Mouse (Mus musculus) neural tube, embryonic 15.5 days (tissue): ENCODE measurements around the gene Olfr57. TPM values are rescaled to one million over a fixed set of nuclear protein-coding genes. Genes with fewer than 3 reads are reported as not detected.
"Not testable (repeated sequence)": the region's sequence is repeated elsewhere in the genome, so short reads cannot be mapped to it uniquely, and the experiment has no call there.

Experiments
- ATAC-seq: fragments of 200-750 bp; cut with Nextera tagmentation; 2 replicates; pipeline ENCODE4 v1.8.0; 2017; ENCODE audit warnings: mild to moderate bottlenecking, moderate TSS enrichment, moderate library complexity; ENCODE audit not compliant: low FRiP score
- H3K27ac ChIP-seq: fragments of 300-500 bp; sonication (generic); replicated peaks from 2 replicates; pipeline ENCODE4 v1.5.1; 2015; ENCODE audit warnings: mild to moderate bottlenecking, inconsistent platforms
- H3K27me3 ChIP-seq: fragments of 300-500 bp; sonication (generic); replicated peaks from 2 replicates; pipeline ENCODE4 v1.6.1; 2015; ENCODE audit warnings: inconsistent platforms
- H3K36me3 ChIP-seq: fragments of 300-500 bp; sonication (generic); 2 replicates; pipeline ENCODE4 v1.6.1; 2015; ENCODE audit warnings: inconsistent platforms
- H3K4me1 ChIP-seq: fragments of 300-500 bp; sonication (generic); 2 replicates; pipeline ENCODE4 v1.6.1; 2015; ENCODE audit warnings: inconsistent platforms
- H3K4me2 ChIP-seq: fragments of 300-500 bp; sonication (generic); 2 replicates; pipeline ENCODE4 v1.6.1; 2015; ENCODE audit warnings: inconsistent platforms, mild to moderate bottlenecking, moderate library complexity
- H3K4me3 ChIP-seq: fragments of 300-500 bp; sonication (generic); replicated peaks from 2 replicates; pipeline ENCODE4 v1.5.1; 2015; ENCODE audit warnings: mild to moderate bottlenecking, inconsistent platforms
- H3K9ac ChIP-seq: fragments of 300-500 bp; sonication (generic); replicated peaks from 2 replicates; pipeline ENCODE4 v1.6.1; 2015; ENCODE audit warnings: mild to moderate bottlenecking, inconsistent platforms
- H3K9me3 ChIP-seq: fragments of 300-500 bp; sonication (generic); replicated peaks from 2 replicates; pipeline ENCODE4 v1.6.1; 2016; ENCODE audit warnings: inconsistent platforms
- WGBS: fragments of 180-500 bp; shearing (Covaris S2); methylation state at CpG from one replicate; pipeline ENCODE4 v1.1.7; 2015; ENCODE audit warnings: mixed read lengths; 5-methylcytosine and 5-hydroxymethylcytosine counted together
- polyA plus RNA-seq: library from polyadenylated mRNA; unstranded; fragments of >200 nt; fragmentation: Nextera tagmentation; extraction: Ambion mirVana; gene quantifications from 2 replicates; pipeline ENCODE4 v1.2.1, GENCODE M21; 2015

The Olfr57 gene
- 0.24 and 0.60 TPM in 2 replicates for polyA plus RNA-seq

GRCm38 (mm10) chr10:79028441-79028840 lies at the start of gene Olfr57:
Gene Olfr57, plus strand, starts transcription at chr10:79028741.
- no peak within 1 kb of the TSS for H3K4me3 ChIP-seq
- no peaks in the 10 kb centered on the region for H3K4me1 ChIP-seq
- no peak within 1 kb of the TSS for H3K4me2 ChIP-seq
- H3K36me3 ChIP-seq, result no peaks in the 10 kb centered on the region
- no peak for ATAC-seq
- 0 out of 2 replicates have a peak, but pooled peaks cover 4% of the 10 kb centered on the region for H3K9me3 ChIP-seq
- no peaks in the 10 kb centered on the region for H3K27me3 ChIP-seq
- H3K27ac ChIP-seq, result no peak within 1 kb of the TSS
- no peak within 1 kb of the TSS for H3K9ac ChIP-seq

GRCm38 (mm10) chr10:78980750-78981149 lies 47.8 kb upstream of the Olfr57 start, which contains the start of gene Olfr1352:
Gene Olfr1352, plus strand, starts transcription at chr10:78981050.
- H3K9ac ChIP-seq, result no peak within 1 kb of the TSS
- no peaks in the 10 kb centered on the region for H3K36me3 ChIP-seq
- H3K4me3 ChIP-seq, result no peak within 1 kb of the TSS
- no peaks in the 10 kb centered on the region for H3K9me3 ChIP-seq
- no peak within 1 kb of the TSS for H3K27ac ChIP-seq
- ATAC-seq, result no peak
- no peaks in the 10 kb centered on the region for H3K4me1 ChIP-seq
- H3K27me3 ChIP-seq, result no peaks in the 10 kb centered on the region
- no peak within 1 kb of the TSS for H3K4me2 ChIP-seq

GRCm38 (mm10) chr10:79012172-79012571 lies 16.4 kb upstream of the Olfr57 start, which contains the start of gene Olfr1351:
Gene Olfr1351, plus strand, starts transcription at chr10:79012472.
- H3K36me3 ChIP-seq, result no peaks in the 10 kb centered on the region
- 0 out of 2 replicates have a peak, but pooled peaks cover 3% of the 10 kb centered on the region for H3K9me3 ChIP-seq
- ATAC-seq, result no peak
- no peaks in the 10 kb centered on the region for H3K27me3 ChIP-seq
- H3K4me3 ChIP-seq, result no peak within 1 kb of the TSS
- no peak within 1 kb of the TSS for H3K27ac ChIP-seq
- no peaks in the 10 kb centered on the region for H3K4me1 ChIP-seq
- H3K4me2 ChIP-seq, result no peak within 1 kb of the TSS
- 74% methylated on average over 1 of the region's 1 CpGs for WGBS
- no peak within 1 kb of the TSS for H3K9ac ChIP-seq

GRCm38 (mm10) chr10:79042457-79042856 lies 13.9 kb downstream of the Olfr57 start:
- not testable (repeated sequence) for H3K4me2 ChIP-seq, H3K4me1 ChIP-seq, H3K4me3 ChIP-seq, H3K27ac ChIP-seq, H3K27me3 ChIP-seq, H3K9ac ChIP-seq, H3K36me3 ChIP-seq, ATAC-seq
- WGBS, result 90% methylated on average over 2 of the region's 2 CpGs
- peaks cover 12% of the 10 kb centered on the region for H3K9me3 ChIP-seq

- H3K4me3 ChIP-seq, H3K4me2 ChIP-seq, H3K27me3 ChIP-seq, H3K4me1 ChIP-seq, H3K9me3 ChIP-seq, H3K9ac ChIP-seq, ATAC-seq, H3K27ac ChIP-seq: not testable (repeated sequence)
- WGBS, result 86% methylated on average over 3 of the region's 3 CpGs
- peaks cover 37% of the 10 kb centered on the region for H3K36me3 ChIP-seq
These were observed 28.8 kb downstream of the Olfr57 start for GRCm38 (mm10) chr10:79057370-79057769.

Other genes starting within 250 kb of the Olfr57 start
- gene Slc1a6, start 248.2 kb upstream of the Olfr57 start, polyA plus RNA-seq, result 27.5 and 31.0 TPM in 2 replicates
- gene Olfr1356, start 176.6 kb upstream of the Olfr57 start, polyA plus RNA-seq, result not detected in 2 replicates
- not detected in 2 replicates for gene Olfr1355, start 153.2 kb upstream of the Olfr57 start, polyA plus RNA-seq
- not detected in 2 replicates for gene Olfr1354, start 115.6 kb upstream of the Olfr57 start, polyA plus RNA-seq
- gene Olfr8, start 78.1 kb upstream of the Olfr57 start, polyA plus RNA-seq, result not detected in 2 replicates
- not detected in 2 replicates for gene Olfr1353, start 65.4 kb upstream of the Olfr57 start, polyA plus RNA-seq
- not detected in 2 replicates for gene Olfr1352, start 47.7 kb upstream of the Olfr57 start, polyA plus RNA-seq
- gene Olfr1351, start 16.3 kb upstream of the Olfr57 start, polyA plus RNA-seq, result 0.17 TPM in 1 of 2 replicates, not detected in the other
- gene 2610008E11Rik, start 68.9 kb downstream of the Olfr57 start, polyA plus RNA-seq, result 40.9 and 44.4 TPM in 2 replicates
- not detected in 2 replicates for gene Vmn2r80, start 120.0 kb downstream of the Olfr57 start, polyA plus RNA-seq
- gene Vmn2r81, start 219.0 kb downstream of the Olfr57 start, polyA plus RNA-seq, result not detected in 2 replicates